Mouse (Mus musculus): ENCODE measurements at regions not wholly inside any gene's neighbourhood (a gene's known extent, or its start where the extent isn't known, plus 50 kb on each side); places are given as distances from the start of the nearest gene placed in this dataset.

- Histone ChIP-seq H3ac (ENCODE audit: control insufficient read depth, insufficient read length, low read depth) (no peak overlapping the region), H3K79me3 (ENCODE audit: low read depth) (no peaks in the 10 kb centered on the region), H3K27me3 (ENCODE audit: control insufficient read depth, insufficient read depth, insufficient read length) (no peaks in the 10 kb centered on the region), H3K79me2 (ENCODE audit: control insufficient read depth, insufficient read depth) (no peaks in the 10 kb centered on the region), H3K4me3 (ENCODE audit: insufficient read depth, poor library complexity, severe bottlenecking) (no peak overlapping the region), H3K36me3 (ENCODE audit: control insufficient read depth, insufficient read depth) (no peaks in the 10 kb centered on the region)
- TF ChIP-seq USF1 (IDR thresholded peaks at IDR 0.05; ENCODE audit: low read depth): no peak
- no peak for TF ChIP-seq MAX (IDR thresholded peaks at IDR 0.05)
- TF ChIP-seq MYOG (IDR thresholded peaks at IDR 0.05; ENCODE audit: control insufficient read depth, extremely low read depth, insufficient read length): no peak
- no peak for TF ChIP-seq CEBPB (IDR thresholded peaks at IDR 0.05; ENCODE audit: low read depth)
- TF ChIP-seq CTCF (IDR thresholded peaks at IDR 0.05; ENCODE audit: control insufficient read depth, insufficient read depth, insufficient read length): no peak
- no peak for TF ChIP-seq FOSL1 (IDR thresholded peaks at IDR 0.05; ENCODE audit: insufficient read depth, low read length, poor library complexity, severe bottlenecking)
- no peak for TF ChIP-seq MYOD1 (IDR thresholded peaks at IDR 0.05; ENCODE audit: control insufficient read depth, insufficient read length, low read depth)
These were observed 95.4 kb upstream of the Dusp10 start for GRCm38 (mm10) chr1:183917656-183918055.

GRCm38 (mm10) chr1:183921262-183921661 is 91.8 kb upstream of the Dusp10 start:
- no peaks in the 10 kb centered on the region for H3K36me3 ChIP-seq (ENCODE audit: control insufficient read depth, insufficient read depth)
- TF ChIP-seq FOSL1 (IDR thresholded peaks at IDR 0.05; ENCODE audit: insufficient read depth, low read length, poor library complexity, severe bottlenecking) (peak; percentile 94), CTCF (IDR thresholded peaks at IDR 0.05; ENCODE audit: control insufficient read depth, insufficient read depth, insufficient read length) (no peak), CEBPB (IDR thresholded peaks at IDR 0.05; ENCODE audit: low read depth) (peak; percentile 85), MYOD1 (IDR thresholded peaks at IDR 0.05; ENCODE audit: control insufficient read depth, insufficient read length, low read depth) (no peak), MAX (IDR thresholded peaks at IDR 0.05) (no peak)
- no peaks in the 10 kb centered on the region for H3K79me2 ChIP-seq (ENCODE audit: control insufficient read depth, insufficient read depth)
- no peaks in the 10 kb centered on the region for H3K27me3 ChIP-seq (ENCODE audit: control insufficient read depth, insufficient read depth, insufficient read length)
- H3K79me3 ChIP-seq (ENCODE audit: low read depth): no peaks in the 10 kb centered on the region
- no peak overlapping the region for H3K4me3 ChIP-seq (ENCODE audit: insufficient read depth, poor library complexity, severe bottlenecking)
- H3ac ChIP-seq (ENCODE audit: control insufficient read depth, insufficient read length, low read depth): no peak overlapping the region

GRCm38 (mm10) chr1:183928539-183928938 is 84.6 kb upstream of the Dusp10 start:
- TF ChIP-seq MYOD1 (IDR thresholded peaks at IDR 0.05; ENCODE audit: control insufficient read depth, insufficient read length, low read depth): no peak
- no peak for TF ChIP-seq CTCF (IDR thresholded peaks at IDR 0.05; ENCODE audit: control insufficient read depth, insufficient read depth, insufficient read length)
- no peak for TF ChIP-seq MAX (IDR thresholded peaks at IDR 0.05)
- TF ChIP-seq MYOG (IDR thresholded peaks at IDR 0.05; ENCODE audit: control insufficient read depth, extremely low read depth, insufficient read length): no peak
- no peak for TF ChIP-seq FOSL1 (IDR thresholded peaks at IDR 0.05; ENCODE audit: insufficient read depth, low read length, poor library complexity, severe bottlenecking)
- no peak for TF ChIP-seq CEBPB (IDR thresholded peaks at IDR 0.05; ENCODE audit: low read depth)

GRCm38 (mm10) chr1:183930363-183930982 is 82.6 kb upstream of the Dusp10 start:
- Histone ChIP-seq H3K79me2 (ENCODE audit: control insufficient read depth, insufficient read depth) (no peaks in the 10 kb centered on the region), H3K4me3 (ENCODE audit: insufficient read depth, poor library complexity, severe bottlenecking) (no peak overlapping the region), H3K36me3 (ENCODE audit: control insufficient read depth, insufficient read depth) (no peaks in the 10 kb centered on the region), H3K79me3 (ENCODE audit: low read depth) (no peaks in the 10 kb centered on the region), H3K27me3 (ENCODE audit: control insufficient read depth, insufficient read depth, insufficient read length) (no peaks in the 10 kb centered on the region), H3ac (ENCODE audit: control insufficient read depth, insufficient read length, low read depth) (no peak overlapping the region)
- TF ChIP-seq USF1 (IDR thresholded peaks at IDR 0.05; ENCODE audit: low read depth) (no peak), CEBPB (IDR thresholded peaks at IDR 0.05; ENCODE audit: low read depth) (no peak), FOSL1 (IDR thresholded peaks at IDR 0.05; ENCODE audit: insufficient read depth, low read length, poor library complexity, severe bottlenecking) (no peak), MYOD1 (IDR thresholded peaks at IDR 0.05; ENCODE audit: control insufficient read depth, insufficient read length, low read depth) (no peak), CTCF (IDR thresholded peaks at IDR 0.05; ENCODE audit: control insufficient read depth, insufficient read depth, insufficient read length) (no peak), MYOG (IDR thresholded peaks at IDR 0.05; ENCODE audit: control insufficient read depth, extremely low read depth, insufficient read length) (no peak), MAX (IDR thresholded peaks at IDR 0.05) (no peak)

More at GRCm38 (mm10) chr1:183928539-183928938, 84.6 kb upstream of the Dusp10 start:
- H3K36me3 ChIP-seq (ENCODE audit: control insufficient read depth, insufficient read depth): no peaks in the 10 kb centered on the region
- no peak overlapping the region for H3K4me3 ChIP-seq (ENCODE audit: insufficient read depth, poor library complexity, severe bottlenecking)
- no peaks in the 10 kb centered on the region for H3K79me3 ChIP-seq (ENCODE audit: low read depth)
- H3K79me2 ChIP-seq (ENCODE audit: control insufficient read depth, insufficient read depth): no peaks in the 10 kb centered on the region
- H3ac ChIP-seq (ENCODE audit: control insufficient read depth, insufficient read length, low read depth): no peak overlapping the region
- H3K27me3 ChIP-seq (ENCODE audit: control insufficient read depth, insufficient read depth, insufficient read length): no peaks in the 10 kb centered on the region

GRCm38 (mm10) chr1:183931141-183931540 is 82.0 kb upstream of the Dusp10 start:
- no peaks in the 10 kb centered on the region for H3K36me3 ChIP-seq (ENCODE audit: control insufficient read depth, insufficient read depth)
- TF ChIP-seq CEBPB (IDR thresholded peaks at IDR 0.05; ENCODE audit: low read depth) (no peak), CTCF (IDR thresholded peaks at IDR 0.05; ENCODE audit: control insufficient read depth, insufficient read depth, insufficient read length) (no peak), MYOD1 (IDR thresholded peaks at IDR 0.05; ENCODE audit: control insufficient read depth, insufficient read length, low read depth) (no peak), FOSL1 (IDR thresholded peaks at IDR 0.05; ENCODE audit: insufficient read depth, low read length, poor library complexity, severe bottlenecking) (no peak), USF1 (IDR thresholded peaks at IDR 0.05; ENCODE audit: low read depth) (no peak), MYOG (IDR thresholded peaks at IDR 0.05; ENCODE audit: control insufficient read depth, extremely low read depth, insufficient read length) (no peak), MAX (IDR thresholded peaks at IDR 0.05) (no peak)
- no peak overlapping the region for H3ac ChIP-seq (ENCODE audit: control insufficient read depth, insufficient read length, low read depth)

More at GRCm38 (mm10) chr1:183931141-183931540, 82.0 kb upstream of the Dusp10 start:
- Histone ChIP-seq H3K4me3 (ENCODE audit: insufficient read depth, poor library complexity, severe bottlenecking) (no peak overlapping the region), H3K79me3 (ENCODE audit: low read depth) (no peaks in the 10 kb centered on the region), H3K79me2 (ENCODE audit: control insufficient read depth, insufficient read depth) (no peaks in the 10 kb centered on the region), H3K27me3 (ENCODE audit: control insufficient read depth, insufficient read depth, insufficient read length) (no peaks in the 10 kb centered on the region)
